Mouse (Mus musculus) stomach, embryonic 14.5 days (tissue): ENCODE measurements around the gene Cenpa. TPM values are rescaled to one million over a fixed set of nuclear protein-coding genes. Genes with fewer than 3 reads are reported as not detected.

Experiments
- microRNA-seq: library from miRNA; unstranded; fragments of <30 nt; microRNA quantifications from one replicate; pipeline ENCODE4, GENCODE M21; 2016
- polyA plus RNA-seq: library from polyadenylated mRNA; unstranded; fragments of >200 nt; fragmentation: Nextera tagmentation; extraction: Ambion mirVana; gene quantifications from 2 replicates; pipeline ENCODE4 v1.2.1, GENCODE M21; 2014

The Cenpa gene
- polyA plus RNA-seq, 1 experiment from 2014 or later: 303 TPM

Small RNA genes within 50 kb of the gene (microRNA-seq; reads per million reads assigned to microRNA genes)
- not detected for gene Mir5625

Other genes with a start within 250 kb of the Cenpa start
- gene Otof, start 204.8 kb upstream of the Cenpa start, polyA plus RNA-seq: 0.34 and 0.48 TPM in 2 replicates
- not detected in 2 replicates for gene 1700001C02Rik, start 200.7 kb upstream of the Cenpa start, polyA plus RNA-seq
- gene Cib4, start 120.9 kb upstream of the Cenpa start, polyA plus RNA-seq: not detected in 2 replicates
- 13.0 and 13.5 TPM in 2 replicates for gene Kcnk3, start 78.6 kb upstream of the Cenpa start, polyA plus RNA-seq
- 28.5 and 29.8 TPM in 2 replicates for gene Slc35f6, start 18.8 kb upstream of the Cenpa start, polyA plus RNA-seq
- gene Dpysl5, start 44.8 kb downstream of the Cenpa start, polyA plus RNA-seq: 10.3 and 11.0 TPM in 2 replicates
- 19.2 and 22.7 TPM in 2 replicates for gene Mapre3, start 147.9 kb downstream of the Cenpa start, polyA plus RNA-seq
- 58.6 and 68.7 TPM in 2 replicates for gene Tmem214, start 201.2 kb downstream of the Cenpa start, polyA plus RNA-seq
- 27.5 and 34.0 TPM in 2 replicates for gene Agbl5, start 221.9 kb downstream of the Cenpa start, polyA plus RNA-seq
- 476 and 515 TPM in 2 replicates for gene Ost4, start 241.0 kb downstream of the Cenpa start, polyA plus RNA-seq
- 208 and 230 TPM in 2 replicates for gene Emilin1, start 246.6 kb downstream of the Cenpa start, polyA plus RNA-seq